Mouse (Mus musculus) spleen, adult 2 months (tissue): Measurements from ENCODE around the gene Srpk2.

Experiments used
- CTCF ChIP-seq: fragments of 200-500 bp; IDR thresholded peaks from 2 replicates; pipeline ENCODE4 v1.5.1; 2011; ENCODE audit warnings: mild to moderate bottlenecking, inconsistent platforms; ENCODE audit not compliant: insufficient read depth, insufficient read length, insufficient replicate concordance; ENCODE audit errors: extremely low read depth
- POLR2A ChIP-seq: fragments of 200-500 bp; IDR thresholded peaks from 2 replicates; pipeline ENCODE4 v1.6.1; 2011; ENCODE audit warnings: low read depth, low read length, inconsistent platforms

DNA sequence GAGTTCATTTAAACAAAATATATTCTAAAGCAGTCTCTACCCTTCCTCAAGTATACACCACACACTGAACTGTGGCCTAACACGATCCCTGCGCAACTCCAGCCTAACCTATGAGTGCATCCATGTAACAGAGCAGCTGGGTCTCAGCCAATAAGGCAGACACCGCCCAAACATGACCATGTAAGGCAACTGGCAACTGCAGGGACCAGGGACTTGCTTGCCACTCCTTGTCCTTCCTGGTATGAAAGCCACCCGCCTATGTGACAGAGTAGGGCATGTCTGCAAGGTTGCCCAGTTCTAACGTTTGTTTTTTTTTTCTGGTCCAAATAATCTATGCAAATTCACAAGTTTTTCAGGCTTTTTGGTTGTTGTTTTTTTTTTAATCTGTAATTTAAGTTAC lies 132.7 kb downstream of the Srpk2 start:
- no peak for TF ChIP-seq CTCF
- TF ChIP-seq POLR2A, result no peak
